Mouse (Mus musculus) liver, postnatal 0 days (tissue): ENCODE measurements at regions not wholly inside any gene's neighbourhood (a gene's known extent, or its start where the extent isn't known, plus 50 kb on each side); places are given as distances from the start of the nearest gene placed in this dataset.

ENCODE experiments used
- ATAC-seq: fragments of 200-750 bp; cut with Nextera tagmentation; 2 replicates; pipeline ENCODE4 v1.8.0; 2017; ENCODE audit warnings: mild to moderate bottlenecking, moderate library complexity
- DNase-seq: peaks from one replicate; pipeline ENCODE4 v3.0.0-alpha.2; 2016
- H3K27ac ChIP-seq: fragments of 300-500 bp; sonication (generic); 2 replicates; pipeline ENCODE4 v1.5.1; 2014; ENCODE audit warnings: antibody characterized with exemption, moderate library complexity, mild to moderate bottlenecking, low read depth
- H3K27me3 ChIP-seq: fragments of 300-500 bp; sonication (generic); 2 replicates; pipeline ENCODE4 v1.6.1; 2014; ENCODE audit warnings: low read length, control low read depth, mixed read lengths; ENCODE audit not compliant: insufficient read depth
- H3K36me3 ChIP-seq: fragments of 300-500 bp; sonication (generic); replicated peaks from 2 replicates; pipeline ENCODE4 v1.6.1; 2014; ENCODE audit warnings: mild to moderate bottlenecking, control low read depth, low read length, moderate library complexity, mixed read lengths; ENCODE audit not compliant: insufficient read depth
- H3K4me1 ChIP-seq: fragments of 300-500 bp; sonication (generic); 2 replicates; pipeline ENCODE4 v1.6.1; 2014; ENCODE audit warnings: antibody characterized with exemption, mild to moderate bottlenecking, control low read depth; ENCODE audit not compliant: insufficient read depth
- H3K4me2 ChIP-seq: fragments of 300-500 bp; sonication (generic); 2 replicates; pipeline ENCODE4 v1.6.1; 2014; ENCODE audit warnings: low read depth, mild to moderate bottlenecking, low read length, moderate library complexity, mixed read lengths
- H3K4me3 ChIP-seq: fragments of 300-500 bp; sonication (generic); 2 replicates; pipeline ENCODE4 v1.5.1; 2014; ENCODE audit warnings: low read depth, low read length
- H3K9ac ChIP-seq: fragments of 300-500 bp; sonication (generic); replicated peaks from 2 replicates; pipeline ENCODE4 v1.6.1; 2014; ENCODE audit warnings: mild to moderate bottlenecking, moderate library complexity
- H3K9me3 ChIP-seq: fragments of 300-500 bp; sonication (generic); 2 replicates; pipeline ENCODE4 v1.6.1; 2016; ENCODE audit warnings: mild to moderate bottlenecking, control low read depth, low read length, mixed read lengths
- CTCF ChIP-seq: sonication (generic); IDR thresholded peaks from 2 replicates; pipeline ENCODE4 v1.5.1; 2016; ENCODE audit warnings: antibody characterized with exemption, low read depth
- EP300 ChIP-seq: IDR thresholded peaks from 2 replicates; pipeline ENCODE4 v1.6.1; 2016; ENCODE audit warnings: antibody characterized with exemption, low read depth, mild to moderate bottlenecking
- WGBS: fragments of 180-500 bp; shearing (Covaris S2); extraction: QIAGEN DNeasy Blood & Tissue Kit; methylation state at CpG from one replicate; pipeline ENCODE4 v1.1.7; 2014; ENCODE audit not compliant: insufficient replicate concordance; 5-methylcytosine and 5-hydroxymethylcytosine counted together

DNA sequence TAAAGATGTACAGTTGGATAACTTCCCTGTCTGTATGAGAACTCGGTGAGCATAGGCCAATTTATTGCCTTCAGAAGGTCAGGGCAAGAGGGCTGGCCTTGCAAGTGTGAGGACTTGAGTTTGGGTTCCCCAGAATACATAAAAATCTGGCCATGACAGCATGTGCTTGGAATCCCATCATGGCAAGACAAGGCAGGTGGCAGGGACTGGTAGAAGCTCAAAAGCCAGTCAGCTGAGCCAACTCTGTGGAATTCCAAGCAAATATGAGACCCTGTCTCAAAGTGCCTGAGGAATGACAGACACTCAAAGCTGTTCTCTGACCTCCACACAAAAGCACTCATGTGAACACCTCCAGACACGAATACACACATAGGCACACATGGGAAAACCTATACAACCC is 231.1 kb downstream of the Ccdc91 start:
- Histone ChIP-seq H3K4me1 (no peaks in the 10 kb centered on the region), H3K9me3 (no peaks in the 10 kb centered on the region), H3K36me3 (no peaks in the 10 kb centered on the region), H3K9ac (no peak overlapping the region), H3K27me3 (no peaks in the 10 kb centered on the region), H3K27ac (no peak overlapping the region), H3K4me2 (no peak overlapping the region), H3K4me3 (no peak overlapping the region)
- TF ChIP-seq EP300 (no peak), CTCF (no peak)
- WGBS, result 53% methylated on average over 2 of the region's 2 CpGs
- DNase-seq (no peak), ATAC-seq (no peak)

DNA sequence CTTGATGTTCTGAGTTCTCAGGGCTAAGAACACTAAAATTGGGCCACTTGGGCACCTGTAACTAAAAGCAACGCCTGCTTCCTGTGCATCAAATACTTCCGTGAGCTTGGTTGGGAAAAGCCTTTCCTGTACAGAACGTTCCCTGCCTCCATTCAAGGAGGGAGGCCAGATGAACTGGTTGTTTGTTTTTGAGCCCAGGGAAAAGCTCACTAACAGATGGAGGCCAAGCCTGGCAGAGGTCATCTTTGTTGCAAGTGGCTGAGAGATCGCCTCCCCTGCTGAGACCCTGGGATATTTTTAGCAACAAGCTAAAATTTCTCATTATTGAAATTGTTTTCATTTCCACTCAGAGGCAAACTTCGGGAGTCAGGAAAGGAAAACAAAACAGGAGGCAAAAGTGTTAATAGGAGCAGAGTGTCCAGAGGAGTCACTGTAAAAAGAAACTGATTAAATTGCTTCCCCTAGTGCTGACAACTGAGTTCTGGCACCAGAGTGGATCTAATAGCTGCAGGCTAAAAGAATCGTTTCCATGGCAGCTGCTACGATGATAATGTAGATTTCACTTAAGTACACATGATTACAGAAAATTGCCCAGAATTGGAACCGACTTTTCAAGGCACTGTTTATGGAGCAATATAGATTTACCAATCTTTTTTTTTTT is 242.6 kb downstream of the Ccdc91 start:
- ATAC-seq, result no peak
- no peak overlapping the region for H3K4me3 ChIP-seq
- no peak overlapping the region for H3K9ac ChIP-seq
- no peaks in the 10 kb centered on the region for H3K4me1 ChIP-seq
- no peak for DNase-seq
- no peak overlapping the region for H3K4me2 ChIP-seq
- no peak for TF ChIP-seq EP300
- no peak for TF ChIP-seq CTCF
- no peaks in the 10 kb centered on the region for H3K9me3 ChIP-seq
- H3K27me3 ChIP-seq, result no peaks in the 10 kb centered on the region
- 40% methylated on average over 8 of the region's 8 CpGs for WGBS
- H3K27ac ChIP-seq, result no peak overlapping the region
- H3K36me3 ChIP-seq, result no peaks in the 10 kb centered on the region

DNA sequence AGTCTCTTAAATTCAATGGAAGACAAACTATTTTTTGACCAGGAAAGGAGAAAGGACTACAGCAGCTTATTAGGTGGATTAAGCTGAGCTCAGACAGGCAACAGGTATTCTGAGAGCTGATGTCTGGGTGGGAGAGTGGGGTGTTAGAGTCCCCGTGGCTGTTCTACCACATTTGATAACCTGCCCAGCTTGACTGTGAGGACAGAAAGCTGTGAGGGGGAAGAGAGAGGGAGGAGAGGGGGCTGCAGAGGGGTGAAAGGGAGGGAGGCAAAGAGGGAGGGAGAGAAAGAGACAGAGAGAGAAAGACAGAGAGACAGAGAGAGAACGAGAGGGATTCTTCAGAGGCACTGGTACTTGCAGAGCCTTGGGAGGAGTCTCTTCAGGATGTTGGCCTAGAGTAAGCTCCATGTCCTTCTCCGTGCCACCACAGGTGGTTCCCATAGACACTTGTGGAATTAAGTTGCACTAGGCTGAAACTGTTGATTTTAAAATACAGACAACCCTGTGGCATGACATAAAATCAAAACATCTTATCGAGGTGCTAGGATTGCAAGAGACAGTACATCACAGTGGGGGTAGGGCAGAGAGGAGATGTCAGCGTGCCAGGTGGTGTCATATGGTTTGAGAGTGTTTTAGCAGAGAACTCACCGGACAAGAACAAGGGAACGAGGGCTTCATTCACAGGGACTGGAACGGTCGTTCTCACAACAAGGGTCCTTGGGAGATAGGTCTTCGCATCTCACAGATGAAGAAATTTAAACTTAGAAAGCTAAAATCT is 243.3 kb downstream of the Ccdc91 start:
- TF ChIP-seq CTCF (no peak), EP300 (no peak)
- ATAC-seq (no peak), DNase-seq (no peak)
- H3K4me3 ChIP-seq, result no peak overlapping the region
- no peaks in the 10 kb centered on the region for H3K9me3 ChIP-seq
- WGBS, result 77% methylated on average over 10 of the region's 10 CpGs
- H3K4me2 ChIP-seq, result no peak overlapping the region
- no peaks in the 10 kb centered on the region for H3K4me1 ChIP-seq
- no peaks in the 10 kb centered on the region for H3K27me3 ChIP-seq
- no peaks in the 10 kb centered on the region for H3K36me3 ChIP-seq
- H3K27ac ChIP-seq, result no peak overlapping the region
- H3K9ac ChIP-seq, result no peak overlapping the region

DNA sequence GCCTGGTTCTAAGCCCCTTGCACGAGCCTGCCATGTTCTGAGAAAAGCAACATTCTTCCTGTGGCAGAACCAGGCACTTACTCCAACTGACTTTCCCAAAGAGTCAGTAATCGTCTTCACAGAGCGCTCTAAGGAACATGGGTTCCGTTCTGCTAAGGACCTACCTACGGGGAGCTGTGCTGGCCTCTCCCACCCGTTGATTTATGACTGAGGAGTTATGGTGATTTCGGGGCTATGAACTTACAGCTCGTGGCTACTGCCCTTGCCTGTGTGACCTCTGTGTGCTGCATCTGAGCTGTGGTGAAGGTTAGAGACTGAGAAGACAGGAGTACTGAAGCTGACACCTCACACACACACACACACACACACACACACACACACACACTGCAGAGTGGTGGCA is 243.9 kb downstream of the Ccdc91 start:
- Histone ChIP-seq H3K4me3 (no peak overlapping the region), H3K27ac (no peak overlapping the region), H3K9me3 (no peaks in the 10 kb centered on the region), H3K4me1 (no peaks in the 10 kb centered on the region), H3K36me3 (no peaks in the 10 kb centered on the region), H3K27me3 (no peaks in the 10 kb centered on the region), H3K4me2 (no peak overlapping the region), H3K9ac (no peak overlapping the region)
- TF ChIP-seq CTCF, result no peak
- TF ChIP-seq EP300, result no peak
- no peak for ATAC-seq
- 71% methylated on average over 8 of the region's 8 CpGs for WGBS
- no peak for DNase-seq

DNA sequence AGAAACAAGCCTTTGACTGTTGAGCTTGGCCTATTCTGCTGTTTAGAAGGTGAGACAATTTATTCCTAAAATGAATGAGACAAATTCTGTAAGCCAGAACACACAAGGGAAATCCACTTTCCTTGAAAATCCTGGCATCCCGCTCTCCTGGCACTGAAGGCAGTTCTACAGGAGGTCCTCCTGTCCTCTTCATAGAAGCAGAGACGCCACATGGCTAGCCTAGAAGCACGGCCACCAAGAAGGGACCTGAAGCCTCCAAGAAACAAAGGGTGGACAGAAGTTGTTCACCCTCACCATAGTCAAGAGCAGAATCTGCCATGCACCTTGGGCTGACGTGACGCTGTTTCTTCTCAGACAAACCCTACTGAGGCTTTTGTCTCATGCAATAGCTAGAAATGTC is 247.7 kb downstream of the Ccdc91 start:
- Histone ChIP-seq H3K27me3 (no peaks in the 10 kb centered on the region), H3K4me3 (no peak overlapping the region)
- WGBS, result 72% methylated on average over 5 of the region's 5 CpGs

DNA sequence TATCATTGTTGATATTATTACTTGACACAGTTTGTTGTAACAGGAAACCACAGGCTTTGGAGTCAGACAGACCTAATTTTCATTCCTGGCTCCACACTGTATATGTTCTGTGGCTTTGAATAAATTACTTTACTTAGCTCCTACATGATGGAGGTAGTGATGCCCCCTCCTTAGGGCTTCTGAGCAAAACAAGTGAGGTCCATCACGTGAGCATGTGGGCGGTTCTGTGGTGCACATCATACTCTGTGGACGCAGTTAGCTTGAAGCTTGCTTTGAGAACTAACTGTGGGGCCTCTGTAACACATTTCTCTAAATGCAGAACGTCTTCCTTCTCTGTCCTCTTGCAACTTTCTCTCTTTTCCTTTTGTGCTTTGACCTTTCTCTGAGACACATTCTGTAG is 251.4 kb downstream of the Ccdc91 start:
- no peak for DNase-seq
- Histone ChIP-seq H3K4me2 (no peak overlapping the region), H3K27me3 (no peaks in the 10 kb centered on the region), H3K4me3 (no peak overlapping the region), H3K36me3 (no peaks in the 10 kb centered on the region), H3K4me1 (no peaks in the 10 kb centered on the region), H3K27ac (no peak overlapping the region), H3K9me3 (no peaks in the 10 kb centered on the region), H3K9ac (no peak overlapping the region)
- no peak for ATAC-seq
- 63% methylated on average over 4 of the region's 4 CpGs for WGBS
- TF ChIP-seq CTCF, result no peak
- no peak for TF ChIP-seq EP300

More for the DNA sequence above, 247.7 kb downstream of the Ccdc91 start:
- Histone ChIP-seq H3K9me3 (no peaks in the 10 kb centered on the region), H3K9ac (no peak overlapping the region), H3K27ac (no peak overlapping the region), H3K4me2 (no peak overlapping the region), H3K4me1 (no peaks in the 10 kb centered on the region), H3K36me3 (no peaks in the 10 kb centered on the region)
- TF ChIP-seq CTCF (no peak), EP300 (no peak)
- DNase-seq (no peak), ATAC-seq (no peak)
